Mouse (Mus musculus): ENCODE data around the gene Mansc4. TPM values are rescaled to one million over a fixed set of nuclear protein-coding genes. Genes with fewer than 3 reads are reported as not detected.

Gene Mansc4
- polyA plus RNA-seq, 1 experiment: not detected

- H3K4me3 ChIP-seq (ENCODE audit: low read depth, low read length): peak overlapping the region; percentile 63
- no peak for TF ChIP-seq EP300 (IDR thresholded peaks at IDR 0.05; ENCODE audit: insufficient read depth, low read depth, low read length)
- TF ChIP-seq CTCF (IDR thresholded peaks at IDR 0.05; ENCODE audit: low read depth, low read length): no peak
- TF ChIP-seq POLR2A (IDR thresholded peaks at IDR 0.05; ENCODE audit: insufficient read depth, low read length): no peak
- no peaks in the 10 kb centered on the region for H3K4me1 ChIP-seq (ENCODE audit: control insufficient read depth, insufficient read depth, low read length)
- H3K27ac ChIP-seq (ENCODE audit: insufficient read depth, low read length): no peak overlapping the region
- H3K27me3 ChIP-seq (ENCODE audit: control insufficient read depth, insufficient read depth, low read length, poor library complexity, severe bottlenecking): no peaks in the 10 kb centered on the region
- peaks cover 12% of the 10 kb centered on the region for H3K36me3 ChIP-seq (ENCODE audit: control insufficient read depth, insufficient read depth, low read length, poor library complexity, severe bottlenecking)
- peak overlapping the region; percentile 67 for H3K9ac ChIP-seq (ENCODE audit: low read depth, poor library complexity, severe bottlenecking)
- H3K9me3 ChIP-seq (replicated peaks; ENCODE audit: control insufficient read depth, insufficient read depth, low read length, poor library complexity, severe bottlenecking): no peaks in the 10 kb centered on the region
Observed at GRCm38 (mm10) chr6:147043633-147044032, 43.2 kb downstream of the Mansc4 start.

GRCm38 (mm10) chr6:147042291-147043290, 44.2 kb downstream of the Mansc4 start, which contains the start of gene Mrps35:
Gene Mrps35 (plus strand): TSS chr6:147042764.
- Histone ChIP-seq H3K9ac (ENCODE audit: low read depth, poor library complexity, severe bottlenecking) (peak within 1 kb of the TSS; percentile 67), H3K36me3 (ENCODE audit: control insufficient read depth, insufficient read depth, low read length, poor library complexity, severe bottlenecking) (peaks cover 5% of the 10 kb centered on the region; the same call in 1 of the 2 replicates), H3K4me3 (ENCODE audit: low read depth, low read length) (peak within 1 kb of the TSS; percentile 77), H3K27ac (ENCODE audit: insufficient read depth, low read length) (peak within 1 kb of the TSS; percentile 58; the same call in 1 of the 2 replicates), H3K9me3 (replicated peaks; ENCODE audit: control insufficient read depth, insufficient read depth, low read length, poor library complexity, severe bottlenecking) (no peaks in the 10 kb centered on the region), H3K27me3 (ENCODE audit: control insufficient read depth, insufficient read depth, low read length, poor library complexity, severe bottlenecking) (no peaks in the 10 kb centered on the region), H3K4me1 (ENCODE audit: control insufficient read depth, insufficient read depth, low read length) (no peaks in the 10 kb centered on the region)
- TF ChIP-seq POLR2A (IDR thresholded peaks at IDR 0.05; ENCODE audit: insufficient read depth, low read length) (peak; percentile 72), EP300 (IDR thresholded peaks at IDR 0.05; ENCODE audit: insufficient read depth, low read depth, low read length) (peak; percentile 19; the same call in 1 of the 2 replicates), CTCF (IDR thresholded peaks at IDR 0.05; ENCODE audit: low read depth, low read length) (no peak)

- no peak within 1 kb of the TSS for H3K27ac ChIP-seq (ENCODE audit: insufficient read depth, low read length)
- no peaks in the 10 kb centered on the region; the same call in 1 of the 2 replicates for H3K36me3 ChIP-seq (ENCODE audit: control insufficient read depth, insufficient read depth, low read length, poor library complexity, severe bottlenecking)
- H3K4me3 ChIP-seq (ENCODE audit: low read depth, low read length): no peak within 1 kb of the TSS
- no peak for TF ChIP-seq POLR2A (IDR thresholded peaks at IDR 0.05; ENCODE audit: insufficient read depth, low read length)
- no peak for TF ChIP-seq CTCF (IDR thresholded peaks at IDR 0.05; ENCODE audit: low read depth, low read length)
- 0 out of 2 replicates have a peak, but pooled peaks have one; percentile 58 for TF ChIP-seq EP300 (IDR thresholded peaks at IDR 0.05; ENCODE audit: insufficient read depth, low read depth, low read length)
- H3K9ac ChIP-seq (ENCODE audit: low read depth, poor library complexity, severe bottlenecking): no peak within 1 kb of the TSS
- no peaks in the 10 kb centered on the region for H3K9me3 ChIP-seq (replicated peaks; ENCODE audit: control insufficient read depth, insufficient read depth, low read length, poor library complexity, severe bottlenecking)
- H3K4me1 ChIP-seq (ENCODE audit: control insufficient read depth, insufficient read depth, low read length): peaks cover 1% of the 10 kb centered on the region
- no peaks in the 10 kb centered on the region for H3K27me3 ChIP-seq (ENCODE audit: control insufficient read depth, insufficient read depth, low read length, poor library complexity, severe bottlenecking)
Observed at GRCm38 (mm10) chr6:147032303-147032925, 54.4 kb downstream of the Mansc4 start, which contains the start of gene Rep15. Gene Rep15 (plus strand): TSS chr6:147032584.

- no peak overlapping the region for H3K9ac ChIP-seq (ENCODE audit: low read depth, poor library complexity, severe bottlenecking)
- no peak for TF ChIP-seq CTCF (IDR thresholded peaks at IDR 0.05; ENCODE audit: low read depth, low read length)
- no peak for TF ChIP-seq EP300 (IDR thresholded peaks at IDR 0.05; ENCODE audit: insufficient read depth, low read depth, low read length)
- TF ChIP-seq POLR2A (IDR thresholded peaks at IDR 0.05; ENCODE audit: insufficient read depth, low read length): no peak
- peaks cover 1% of the 10 kb centered on the region for H3K4me1 ChIP-seq (ENCODE audit: control insufficient read depth, insufficient read depth, low read length)
- no peaks in the 10 kb centered on the region for H3K9me3 ChIP-seq (replicated peaks; ENCODE audit: control insufficient read depth, insufficient read depth, low read length, poor library complexity, severe bottlenecking)
- no peak overlapping the region for H3K4me3 ChIP-seq (ENCODE audit: low read depth, low read length)
- no peak overlapping the region for H3K27ac ChIP-seq (ENCODE audit: insufficient read depth, low read length)
- no peaks in the 10 kb centered on the region for H3K27me3 ChIP-seq (ENCODE audit: control insufficient read depth, insufficient read depth, low read length, poor library complexity, severe bottlenecking)
- H3K36me3 ChIP-seq (ENCODE audit: control insufficient read depth, insufficient read depth, low read length, poor library complexity, severe bottlenecking): no peaks in the 10 kb centered on the region; the same call in 1 of the 2 replicates
Observed at GRCm38 (mm10) chr6:147030096-147030885, 56.5 kb downstream of the Mansc4 start.

- no peaks in the 10 kb centered on the region for H3K9me3 ChIP-seq (replicated peaks; ENCODE audit: control insufficient read depth, insufficient read depth, low read length, poor library complexity, severe bottlenecking)
- no peak for TF ChIP-seq CTCF (IDR thresholded peaks at IDR 0.05; ENCODE audit: low read depth, low read length)
- TF ChIP-seq POLR2A (IDR thresholded peaks at IDR 0.05; ENCODE audit: insufficient read depth, low read length): no peak
- TF ChIP-seq EP300 (IDR thresholded peaks at IDR 0.05; ENCODE audit: insufficient read depth, low read depth, low read length): no peak
Observed at GRCm38 (mm10) chr6:147029591-147029990, 57.2 kb downstream of the Mansc4 start.

More at GRCm38 (mm10) chr6:147029591-147029990, 57.2 kb downstream of the Mansc4 start:
- H3K4me1 ChIP-seq (ENCODE audit: control insufficient read depth, insufficient read depth, low read length): peaks cover 1% of the 10 kb centered on the region
- H3K4me3 ChIP-seq (ENCODE audit: low read depth, low read length): no peak overlapping the region
- H3K27ac ChIP-seq (ENCODE audit: insufficient read depth, low read length): no peak overlapping the region
- no peak overlapping the region for H3K9ac ChIP-seq (ENCODE audit: low read depth, poor library complexity, severe bottlenecking)
- H3K36me3 ChIP-seq (ENCODE audit: control insufficient read depth, insufficient read depth, low read length, poor library complexity, severe bottlenecking): no peaks in the 10 kb centered on the region; the same call in 1 of the 2 replicates
- no peaks in the 10 kb centered on the region for H3K27me3 ChIP-seq (ENCODE audit: control insufficient read depth, insufficient read depth, low read length, poor library complexity, severe bottlenecking)

All from ES-Bruce4 (cell line).